Mouse (Mus musculus) olfactory bulb, adult 2 months (tissue): ENCODE measurements at regions not wholly inside any gene's neighbourhood (a gene's known extent, or its start where the extent isn't known, plus 50 kb on each side); places are given as distances from the start of the nearest gene placed in this dataset.
"Not testable (repeated sequence)": the region's sequence is repeated elsewhere in the genome, so short reads cannot be mapped to it uniquely, and the experiment has no call there.

Source experiments
- H3K27ac ChIP-seq: fragments of 200-500 bp; 2 replicates; pipeline ENCODE4 v1.5.1; 2012; ENCODE audit warnings: low read depth, low read length; ENCODE audit not compliant: insufficient read depth
- H3K4me1 ChIP-seq: fragments of 200-500 bp; 2 replicates; pipeline ENCODE4 v1.6.1; 2012; ENCODE audit warnings: low read length; ENCODE audit not compliant: control insufficient read depth, insufficient read depth
- H3K4me3 ChIP-seq: fragments of 200-500 bp; 2 replicates; pipeline ENCODE4 v1.5.1; 2012; ENCODE audit warnings: mild to moderate bottlenecking, low read depth, low read length, moderate library complexity; ENCODE audit not compliant: insufficient read depth
- CTCF ChIP-seq: fragments of 200-500 bp; IDR thresholded peaks from 2 replicates; pipeline ENCODE4 v1.5.1; 2012; ENCODE audit warnings: low read depth, mild to moderate bottlenecking, low read length, moderate library complexity; ENCODE audit not compliant: insufficient read depth
- POLR2A ChIP-seq: fragments of 200-500 bp; IDR thresholded peaks from 2 replicates; pipeline ENCODE4 v1.6.1; 2012; ENCODE audit warnings: mild to moderate bottlenecking, low read depth, low read length, moderate library complexity; ENCODE audit not compliant: insufficient read depth
- WGBS: fragments of 180-500 bp; shearing (Covaris S2); methylation state at CpG from one replicate; pipeline ENCODE4 v1.1.7; 2018; 5-methylcytosine and 5-hydroxymethylcytosine counted together

DNA sequence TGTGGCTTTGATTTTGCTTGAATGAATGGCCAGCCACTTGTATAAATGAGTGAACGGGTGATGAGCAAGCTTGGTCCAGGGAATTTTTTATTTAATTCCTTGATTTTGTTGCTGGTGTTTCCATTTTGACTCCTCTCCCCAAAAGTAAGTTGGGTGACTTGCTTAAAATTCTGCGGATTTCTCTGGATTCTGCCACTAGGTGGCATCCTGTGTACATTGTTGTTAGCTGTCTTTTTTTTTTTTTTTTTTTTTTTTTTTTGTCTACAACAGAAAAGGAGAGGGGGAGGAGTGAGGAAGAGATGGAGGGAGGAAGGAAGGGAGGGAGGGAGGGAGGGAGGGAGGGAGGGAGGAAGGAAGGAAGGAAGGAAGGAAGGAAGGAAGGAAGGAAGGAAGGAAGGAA is 91.5 kb upstream of the Zfp746 start:
- TF ChIP-seq POLR2A: no peak
- no peak for TF ChIP-seq CTCF
- 12% methylated on average over 2 of the region's 2 CpGs for WGBS
- Histone ChIP-seq H3K27ac (no peak overlapping the region), H3K4me3 (no peak overlapping the region), H3K4me1 (peaks cover 3% of the 10 kb centered on the region; the same call in 1 of the 2 replicates)

DNA sequence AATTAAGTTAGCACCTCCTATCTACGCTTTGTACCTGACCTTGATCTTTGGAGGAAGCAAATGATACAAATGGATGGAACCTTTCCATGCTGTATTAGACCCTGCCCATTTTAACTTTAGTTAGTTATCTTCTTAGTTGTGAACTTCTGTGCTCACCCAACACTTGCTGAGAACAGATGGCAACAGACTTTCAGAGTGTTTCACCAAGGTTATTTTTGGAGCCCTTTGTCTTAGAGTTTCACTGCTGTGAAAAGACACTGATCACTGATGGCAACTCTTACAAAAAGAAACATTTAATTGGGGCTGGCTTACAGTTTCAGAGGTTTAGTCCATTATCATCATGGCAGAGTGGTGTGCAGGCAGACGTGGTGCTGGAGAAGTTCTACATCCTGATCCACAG is 88.8 kb upstream of the Zfp746 start:
- Histone ChIP-seq H3K27ac (no peak overlapping the region), H3K4me1 (peaks cover 3% of the 10 kb centered on the region; the same call in 1 of the 2 replicates), H3K4me3 (no peak overlapping the region)
- TF ChIP-seq CTCF: no peak
- TF ChIP-seq POLR2A: no peak
- WGBS: 65% methylated on average over 2 of the region's 2 CpGs

DNA sequence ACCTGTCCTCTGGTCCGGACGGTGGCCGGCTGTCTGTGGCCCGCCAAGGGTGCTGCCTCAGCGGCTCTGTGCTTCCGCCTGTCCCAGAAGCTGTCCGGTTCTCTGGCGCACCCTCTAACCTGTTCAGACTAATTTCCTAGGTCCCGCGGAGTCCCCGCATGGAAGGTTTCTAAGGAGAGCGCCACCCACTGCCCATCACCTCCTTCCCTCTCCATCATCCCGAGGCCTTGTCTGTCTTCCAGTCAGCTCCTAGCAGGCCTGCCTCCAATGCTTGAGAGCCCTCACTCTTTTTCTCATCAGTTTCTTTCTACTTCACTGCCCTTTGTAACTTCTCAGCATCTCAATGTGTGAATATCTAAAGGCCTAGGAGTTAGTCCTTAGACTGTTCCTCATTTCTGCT is 86.4 kb upstream of the Zfp746 start:
- not testable (repeated sequence) for H3K4me3 ChIP-seq, H3K4me1 ChIP-seq, H3K27ac ChIP-seq
- WGBS: 94% methylated on average over 13 of the region's 13 CpGs

DNA sequence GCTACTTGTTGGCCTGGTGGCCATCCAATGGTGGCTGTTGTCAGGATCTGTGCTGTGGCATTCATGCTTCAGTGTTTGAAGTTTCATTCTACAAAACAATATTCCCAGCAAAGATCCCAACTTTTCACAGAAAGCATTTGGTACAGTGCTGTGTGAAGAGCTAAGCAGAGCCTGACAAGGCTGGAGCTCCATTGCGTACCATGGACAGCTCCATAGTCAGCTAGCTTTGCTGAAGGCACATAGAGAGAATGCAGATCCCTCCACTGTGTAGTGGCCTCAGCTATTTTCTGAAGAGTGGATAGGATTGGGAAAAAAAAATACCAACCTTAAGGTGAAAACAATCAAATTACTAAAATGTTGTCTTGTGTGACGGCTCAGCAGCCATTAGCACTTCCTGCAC is 50.5 kb upstream of the Zfp746 start:
- H3K4me3 ChIP-seq: no peak overlapping the region
- 74% methylated on average over 2 of the region's 2 CpGs for WGBS
- no peak overlapping the region for H3K27ac ChIP-seq
- TF ChIP-seq POLR2A (no peak), CTCF (no peak)
- H3K4me1 ChIP-seq: no peaks in the 10 kb centered on the region
